Mouse (Mus musculus) erythroblast, adult 5-6 weeks (primary cell): ENCODE data around the gene Gm45194. TPM values are rescaled to one million over a fixed set of nuclear protein-coding genes. Genes with fewer than 3 reads are reported as not detected.

Source experiments
- ATAC-seq: replicated peaks from 2 replicates; pipeline ENCODE4 v1.8.0; 2016; ENCODE audit warnings: moderate number of reproducible peaks, mild to moderate bottlenecking, moderate TSS enrichment, inconsistent platforms; ENCODE audit not compliant: poor library complexity, low FRiP score, severe bottlenecking
- total RNA-seq, 2 experiments: library from RNA; stranded (forward) in 1 of 2; stranded (reverse) in 1 of 2; fragments of 150-400 nt in 1 of 2; fragments of 200-764, 138-1000 nt in 1 of 2; gene quantifications; 2 replicates each; pipeline versions ENCODE4 v1.2.3 to v1.2.4; 2015 to 2017; ENCODE audit warnings: low replicate concordance in 2 of 2

The Gm45194 gene
- total RNA-seq (2015; ENCODE audit: low replicate concordance) (not detected in 2 replicates), total RNA-seq (2017; ENCODE audit: low replicate concordance) (not detected in 2 replicates)

DNA sequence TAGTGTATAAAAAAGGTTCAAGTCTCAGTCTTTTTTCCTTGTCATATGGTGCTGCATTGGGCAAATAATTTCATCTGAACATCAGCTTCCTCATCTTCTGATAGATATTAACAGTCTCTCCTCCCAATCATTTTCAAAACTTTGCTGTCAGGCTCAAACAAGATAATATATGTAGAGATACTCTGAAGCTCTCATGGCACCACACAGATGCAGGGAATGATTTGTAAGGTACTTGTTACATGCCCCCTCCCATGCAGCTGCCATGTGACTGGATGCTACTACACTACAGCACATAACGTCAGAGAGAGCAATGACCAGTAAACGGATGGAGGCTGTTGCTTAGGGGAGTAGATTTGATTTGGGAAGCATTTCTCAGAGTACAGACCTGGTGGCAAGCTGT, at the start of gene Gm45194:
Gm45194 (plus strand) TSS at position 301 of the 400 bp plus-strand sequence.
- no peak for ATAC-seq

DNA sequence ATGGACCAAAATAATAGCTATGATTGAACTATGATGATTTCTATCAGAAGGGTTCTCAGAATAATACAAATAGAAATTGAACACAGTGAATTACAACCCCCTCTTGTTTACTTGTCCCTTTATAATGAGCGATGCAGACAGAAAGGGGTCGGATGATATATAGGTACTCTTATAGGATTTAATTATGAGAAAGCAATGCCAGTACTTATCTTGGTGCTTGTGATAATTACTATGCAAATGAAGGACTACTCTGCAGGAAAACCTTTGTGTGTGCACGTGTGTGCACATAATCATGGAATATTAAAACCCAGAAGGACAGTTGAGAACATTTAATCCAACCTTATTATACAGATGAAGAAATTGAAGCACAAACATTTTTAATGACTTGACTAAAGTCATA, 35.3 kb upstream of the Gm45194 start:
- no peak for ATAC-seq

DNA sequence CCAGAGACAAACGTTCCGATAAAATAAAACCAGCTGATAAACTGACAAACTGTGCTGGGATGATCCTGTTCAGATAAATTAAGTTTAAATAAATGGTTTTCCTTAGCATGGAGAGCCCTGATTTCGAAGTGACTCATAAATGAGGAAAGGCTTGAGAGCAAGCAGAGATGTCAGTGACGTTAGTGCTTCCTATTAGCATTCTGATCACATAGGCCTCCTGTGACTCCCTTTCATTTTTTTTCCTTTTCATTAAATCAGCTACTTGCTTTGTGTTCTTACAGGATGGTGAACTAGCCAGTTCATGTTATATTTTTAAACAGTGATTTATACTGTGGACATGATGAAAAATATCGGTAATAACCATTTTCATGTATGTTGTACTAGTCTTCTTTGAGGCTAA, 9.9 kb upstream of the Gm45194 start:
- ATAC-seq, result no peak

DNA sequence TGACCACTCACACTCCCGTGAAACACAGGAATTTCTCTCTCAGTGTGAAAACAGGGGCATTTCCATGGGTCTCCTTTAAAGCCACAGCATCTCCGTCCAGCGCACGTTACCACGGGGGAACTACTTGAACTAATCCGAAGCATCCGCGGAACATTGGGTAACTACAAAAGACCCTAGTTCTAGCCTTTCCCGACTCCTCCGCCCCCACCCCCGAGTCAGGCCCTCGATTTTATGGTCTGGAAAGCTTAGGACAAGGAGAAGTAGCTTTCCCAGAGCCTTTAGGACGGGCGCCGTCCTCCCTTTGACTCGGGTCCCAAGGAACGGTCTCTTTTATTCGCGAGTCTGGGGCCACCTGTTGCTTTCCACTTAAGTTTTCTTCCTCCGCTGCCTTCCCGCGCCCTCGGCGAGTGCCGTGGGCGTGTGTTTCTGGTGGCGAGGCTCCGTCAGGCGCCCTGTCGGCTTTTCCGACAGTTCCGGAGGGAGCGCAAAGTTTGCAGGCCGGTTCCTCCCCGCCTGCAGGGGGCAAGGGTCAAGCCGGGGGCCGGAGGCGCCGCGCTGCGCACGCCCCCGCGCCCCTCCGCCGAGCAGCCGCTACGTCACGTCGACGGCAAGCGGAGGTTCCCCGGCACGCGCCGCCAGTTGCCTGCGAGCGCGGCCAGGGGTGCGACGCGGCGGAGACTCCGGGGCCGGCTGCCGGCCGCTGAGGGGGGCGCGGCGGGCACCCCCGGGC, 3.3 kb downstream of the Gm45194 start:
- no peak for ATAC-seq

DNA sequence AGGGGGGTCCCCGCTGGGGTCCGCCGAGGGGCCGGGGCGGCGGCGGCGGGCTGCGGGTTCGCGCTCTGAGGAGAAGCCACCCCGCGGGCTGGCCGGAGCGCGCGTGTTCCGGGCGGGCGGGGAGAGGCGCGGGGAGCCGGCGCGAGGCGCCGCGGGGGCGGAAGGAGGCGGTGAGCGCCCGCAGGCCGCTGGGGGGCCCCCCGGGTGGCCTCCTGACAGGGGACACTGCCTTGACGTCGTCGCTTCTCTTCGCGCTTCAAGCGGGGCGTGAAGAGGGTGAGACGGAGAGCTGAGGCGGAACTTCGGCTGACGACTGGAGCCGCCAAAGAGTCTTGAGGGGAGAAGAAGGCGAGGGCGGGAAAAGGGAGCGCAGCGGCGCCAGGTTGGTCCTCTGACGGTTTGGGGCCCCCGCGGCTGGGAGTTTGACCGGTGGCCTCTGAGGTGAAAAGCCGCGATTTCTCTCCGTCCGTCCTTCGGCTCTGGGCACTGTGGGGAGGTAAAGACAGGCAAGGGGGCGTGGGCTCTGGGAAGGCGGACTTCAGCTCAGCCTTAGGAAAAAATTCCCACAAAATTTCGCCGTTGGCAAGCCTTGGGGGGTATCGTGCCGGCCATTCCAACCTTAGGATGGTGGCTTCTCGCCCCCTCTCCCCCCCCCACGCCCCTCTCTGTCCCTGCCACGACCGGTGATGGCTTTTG, 4.0 kb downstream of the Gm45194 start:
- ATAC-seq, result no peak

DNA sequence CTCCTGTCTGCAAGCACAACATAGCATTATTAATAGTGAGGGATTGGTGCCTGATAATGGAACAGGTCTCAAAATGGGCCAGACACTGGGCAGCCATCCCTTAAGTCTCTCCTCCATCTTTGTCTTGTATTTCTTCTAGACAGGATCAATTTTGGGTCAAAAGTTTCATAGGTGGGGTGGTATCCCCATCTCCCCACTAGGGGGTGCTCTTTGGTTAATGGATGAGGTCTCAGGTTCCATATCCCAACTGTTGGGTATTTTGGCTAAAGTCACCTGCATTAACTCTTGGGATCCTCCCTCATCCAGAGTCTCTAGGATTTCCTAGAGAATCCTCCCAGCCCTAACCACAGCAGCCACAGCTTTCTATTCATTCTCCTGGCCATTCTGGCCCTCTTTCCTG, 26.2 kb downstream of the Gm45194 start:
- ATAC-seq, result no peak

DNA sequence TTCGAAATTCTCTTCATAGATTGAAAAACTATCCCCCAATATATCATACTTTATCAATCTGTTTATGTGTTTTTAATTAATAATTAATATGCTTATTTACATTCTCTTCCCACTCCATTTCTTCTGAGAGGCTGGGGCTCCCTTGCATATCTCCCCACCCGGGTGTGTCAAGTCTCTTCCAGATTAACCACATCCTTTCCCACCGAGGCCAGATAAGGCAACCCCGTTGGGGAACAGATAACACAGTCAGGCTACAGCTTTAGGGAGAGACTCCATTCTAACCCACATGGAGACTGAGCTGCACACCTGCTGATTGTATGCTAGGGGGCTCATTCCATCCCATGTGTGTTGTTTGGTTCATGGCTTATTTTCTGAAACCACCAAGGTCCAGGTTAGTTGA, 69.7 kb downstream of the Gm45194 start:
- no peak for ATAC-seq

DNA sequence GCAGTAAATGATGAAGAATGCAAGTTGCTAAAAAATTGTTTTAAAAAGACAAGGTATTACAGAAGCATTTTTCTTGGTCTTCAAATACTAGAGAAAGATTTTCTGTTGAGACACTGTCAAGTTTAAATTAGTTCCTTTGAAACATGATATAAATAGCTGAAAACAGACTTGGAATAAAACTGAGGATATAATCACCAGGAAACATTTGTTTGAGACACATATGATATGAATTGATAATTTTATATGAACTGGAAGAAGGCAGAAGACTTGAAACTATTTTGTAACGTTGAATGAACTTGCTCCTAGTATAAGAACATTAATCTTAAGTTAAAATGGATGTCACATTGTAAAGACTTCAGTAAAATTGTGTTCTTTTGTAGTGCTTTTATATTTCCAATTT, 108.5 kb downstream of the Gm45194 start:
- ATAC-seq, result no peak

DNA sequence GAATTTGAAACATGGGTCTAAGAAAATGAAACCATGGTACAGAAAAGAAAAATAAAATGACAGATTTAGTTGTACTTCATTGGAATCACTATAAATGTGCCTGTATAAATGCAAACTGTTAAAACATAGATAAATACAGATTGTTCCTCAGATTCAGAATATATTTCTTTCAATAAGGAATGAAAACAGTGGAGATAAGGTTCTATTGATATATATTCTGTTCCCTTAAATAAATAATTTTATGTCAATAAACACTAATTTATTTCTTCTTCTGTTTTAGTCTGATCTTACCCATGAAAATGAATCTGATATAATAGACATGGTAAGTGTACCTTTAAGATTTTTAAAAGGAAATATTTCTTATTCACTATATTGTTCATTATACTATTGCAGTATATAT, 119.5 kb downstream of the Gm45194 start, which contains the start of gene Tex16:
Tex16 (plus strand) TSS at position 301 of the 400 bp plus-strand sequence.
- ATAC-seq, result no peak

DNA sequence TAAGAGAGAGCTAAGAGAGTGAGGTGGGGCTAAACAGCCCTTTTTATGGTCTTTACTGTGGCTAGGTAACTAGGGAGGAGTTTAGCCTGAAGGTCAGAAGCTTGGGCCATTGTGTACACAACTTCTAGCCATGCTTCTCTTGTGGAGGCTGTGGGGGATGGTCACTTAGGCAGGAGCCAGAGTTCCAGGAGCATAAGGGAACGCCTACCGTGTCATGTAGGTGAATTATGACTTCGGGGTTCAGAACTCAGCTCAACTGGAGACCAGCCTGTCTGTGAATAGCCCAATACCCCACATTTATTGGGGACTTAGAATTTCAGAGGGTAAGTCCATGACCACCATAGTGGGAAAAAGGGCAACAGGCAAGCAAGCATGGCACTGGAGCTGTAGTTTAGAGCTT, 347.6 kb downstream of the Gm45194 start, which contains the start of gene 4933403O08Rik:
4933403O08Rik (plus strand) TSS at position 301 of the 400 bp plus-strand sequence.
- ATAC-seq, result no peak

DNA sequence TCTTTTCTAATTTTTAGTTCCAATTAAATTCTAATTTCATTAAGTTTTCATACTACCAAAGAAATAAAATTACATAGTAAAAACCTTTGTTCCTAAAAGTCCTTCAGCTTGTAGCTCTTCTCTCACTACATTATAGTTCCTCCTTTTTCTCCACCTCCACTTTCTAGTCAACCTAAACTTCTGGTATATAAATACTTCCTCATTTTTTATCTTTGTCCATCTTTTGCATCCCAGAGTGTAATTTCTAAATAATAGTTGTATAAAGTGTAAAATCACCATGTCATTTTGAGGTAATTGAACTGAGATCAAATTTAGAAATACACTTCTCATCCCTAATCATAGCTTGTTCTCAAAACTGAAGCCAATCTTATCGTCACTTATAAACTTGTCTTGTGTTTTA, 351.7 kb downstream of the Gm45194 start:
- no peak for ATAC-seq

DNA sequence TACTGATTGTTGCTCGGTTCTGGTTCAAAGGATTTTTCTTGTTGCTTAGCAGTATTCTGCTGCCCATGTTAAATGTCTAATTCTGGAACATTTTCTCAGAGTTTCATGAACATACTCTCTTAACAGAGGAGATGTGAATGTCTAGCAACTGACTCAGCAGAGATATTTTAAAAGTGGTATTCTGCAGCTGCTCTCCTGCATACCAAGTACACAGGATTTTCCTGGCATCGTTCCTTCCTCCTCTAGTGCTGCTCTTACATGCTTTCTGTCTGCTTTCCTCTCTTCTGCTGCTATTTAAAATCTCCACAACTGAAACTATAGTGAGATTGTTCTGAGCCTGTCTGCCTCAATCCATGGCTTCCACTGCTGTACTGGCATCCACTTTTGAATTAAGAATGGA, 364.3 kb downstream of the Gm45194 start:
- no peak for ATAC-seq

DNA sequence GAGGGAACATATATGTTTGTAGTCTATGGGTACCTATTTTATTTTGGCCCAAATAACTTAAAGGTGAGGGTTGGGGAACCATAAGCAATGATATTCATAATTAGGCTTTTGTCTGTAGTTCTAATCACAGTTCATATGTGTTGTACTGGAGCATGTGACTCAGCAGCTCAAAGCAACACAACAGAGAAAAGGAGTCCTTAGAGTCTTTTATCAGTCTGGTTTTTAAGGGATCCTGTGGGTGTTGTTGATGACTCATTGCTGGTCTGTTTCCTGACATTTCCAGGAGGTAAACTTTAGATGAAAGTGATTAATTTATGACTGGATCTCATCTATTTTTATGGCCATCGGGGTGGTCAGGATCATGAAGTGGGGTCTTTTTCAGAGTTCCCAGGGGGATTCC, 382.4 kb downstream of the Gm45194 start:
- ATAC-seq, result no peak

Other genes with a start within 250 kb of the Gm45194 start
- not detected in 2 replicates for gene Hdx, start 194.3 kb upstream of the Gm45194 start, total RNA-seq (2015; ENCODE audit: low replicate concordance)
- not detected in 2 replicates for gene Hdx, start 194.3 kb upstream of the Gm45194 start, total RNA-seq (2017; ENCODE audit: low replicate concordance)
- not detected in 2 replicates for gene Tex16, start 119.6 kb downstream of the Gm45194 start, total RNA-seq (2015; ENCODE audit: low replicate concordance)
- not detected in 2 replicates for gene Tex16, start 119.6 kb downstream of the Gm45194 start, total RNA-seq (2017; ENCODE audit: low replicate concordance)